Mouse (Mus musculus) right cerebral cortex, postnatal 25 days (tissue): ENCODE data around the gene 2610001J05Rik.
A peak's percentile ranks its signal among the peaks of the same experiment; 100 is the strongest.
"Not testable (repeated sequence)": the region's sequence is repeated elsewhere in the genome, so short reads cannot be mapped to it uniquely, and the experiment has no call there.

Experiments
- DNase-seq: peaks from one replicate; pipeline ENCODE4 v3.0.0; 2022

2610001J05Rik gene

GRCm38 (mm10) chr6:13870919-13871624, at the start of gene 2610001J05Rik:
Gene 2610001J05Rik (minus strand): TSS chr6:13871518.
- DNase-seq, result peak; percentile 89

GRCm38 (mm10) chr6:13909762-13910537, 38.6 kb upstream of the 2610001J05Rik start:
- no peak for DNase-seq

GRCm38 (mm10) chr6:13902941-13903627, 31.8 kb upstream of the 2610001J05Rik start:
- no peak for DNase-seq

GRCm38 (mm10) chr6:13884877-13885592, 13.7 kb upstream of the 2610001J05Rik start:
- no peak for DNase-seq

GRCm38 (mm10) chr6:13882919-13883318, 11.6 kb upstream of the 2610001J05Rik start:
- no peak for DNase-seq

- DNase-seq, result no peak
Measured at GRCm38 (mm10) chr6:13873959-13874358, 2.6 kb upstream of the 2610001J05Rik start.

GRCm38 (mm10) chr6:13872076-13872475, 758 bp upstream of the 2610001J05Rik start:
- DNase-seq, result no peak

- no peak for DNase-seq
Measured at GRCm38 (mm10) chr6:13871625-13871958, 274 bp upstream of the 2610001J05Rik start.

GRCm38 (mm10) chr6:13870289-13870741, 1.0 kb downstream of the 2610001J05Rik start:
- no peak for DNase-seq

GRCm38 (mm10) chr6:13860596-13860995, 10.7 kb downstream of the 2610001J05Rik start:
- no peak for DNase-seq

GRCm38 (mm10) chr6:13859877-13860585, 11.3 kb downstream of the 2610001J05Rik start:
- DNase-seq, result no peak

- DNase-seq, result no peak
Measured at GRCm38 (mm10) chr6:13854230-13854629, 17.1 kb downstream of the 2610001J05Rik start.

GRCm38 (mm10) chr6:13853244-13853643, 18.1 kb downstream of the 2610001J05Rik start:
- DNase-seq, result no peak

- DNase-seq, result not testable (repeated sequence)
Measured at GRCm38 (mm10) chr6:13846031-13846430, 25.3 kb downstream of the 2610001J05Rik start.

GRCm38 (mm10) chr6:13839345-13840054, 31.8 kb downstream of the 2610001J05Rik start, which contains the start of gene Gpr85:
Gene Gpr85 (minus strand): TSS chr6:13839942.
- peak; percentile 24 for DNase-seq

GRCm38 (mm10) chr6:13838677-13839344, 32.5 kb downstream of the 2610001J05Rik start:
- peak; percentile 86 for DNase-seq

- peak; percentile 33 for DNase-seq
Measured at GRCm38 (mm10) chr6:13837916-13838676, 33.2 kb downstream of the 2610001J05Rik start.

- DNase-seq, result peak; percentile 9
Measured at GRCm38 (mm10) chr6:13836967-13837570, 34.2 kb downstream of the 2610001J05Rik start.
